Mouse (Mus musculus) spleen, postnatal 4 days (tissue): ENCODE results near the gene Clpp.

Experiments
- DNase-seq, 2 experiments: peaks; one replicate each; pipeline ENCODE4 v3.0.0; 2022; ENCODE audit warnings: low spot score in 2 of 2

Gene Clpp

GRCm38 (mm10) chr17:57030931-57031660 lies 41.0 kb downstream of the Clpp start, which contains the start of gene Khsrp:
TSS of gene Khsrp (minus strand) at chr17:57031522.
- peak; percentile 43 to 82 for DNase-seq

GRCm38 (mm10) chr17:57031661-57032420 lies 41.7 kb downstream of the Clpp start:
- peak; percentile 97 to 99 for DNase-seq

DNA sequence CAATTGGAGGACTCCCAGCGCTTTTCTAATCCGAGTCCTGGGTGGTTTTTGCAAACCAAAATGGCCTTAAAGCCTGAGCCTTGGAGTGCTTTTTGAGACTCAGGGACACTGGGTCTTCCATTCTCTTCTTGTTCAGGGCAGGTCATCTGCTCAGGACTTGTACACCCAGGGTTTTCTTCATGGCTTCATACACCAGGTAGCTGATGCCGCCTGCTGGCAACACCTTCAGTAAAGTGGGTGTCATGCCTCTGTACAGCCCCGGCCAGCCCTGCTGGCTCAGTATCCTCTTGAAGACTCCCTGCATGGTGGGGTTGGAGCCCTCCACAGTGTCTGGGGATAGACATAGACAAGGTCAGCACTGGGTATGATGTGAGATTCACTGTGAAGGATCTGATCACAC lies 42.7 kb downstream of the Clpp start:
- no peak for DNase-seq

GRCm38 (mm10) chr17:57038978-57039377 lies 48.9 kb downstream of the Clpp start:
- DNase-seq, result no peak

DNA sequence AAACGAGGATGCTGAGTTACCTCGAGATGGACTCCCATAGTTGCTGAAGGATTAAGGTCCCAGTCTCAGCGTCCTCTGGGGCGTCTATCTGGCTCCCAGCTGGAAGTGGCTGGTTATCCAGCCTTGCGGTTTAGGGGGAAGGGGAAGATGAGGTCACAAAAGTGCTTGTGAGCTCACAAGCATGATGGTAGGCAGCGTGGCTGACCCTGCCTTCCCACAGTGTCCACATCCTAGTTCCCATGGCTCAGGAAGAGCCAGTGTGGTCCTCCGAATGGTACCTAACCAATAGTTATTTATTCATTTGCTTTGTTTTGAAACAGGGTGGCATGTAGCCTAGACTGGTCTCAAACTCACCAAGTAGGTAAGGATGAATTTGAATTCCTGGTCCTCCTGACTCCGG lies 51.4 kb downstream of the Clpp start, which contains the start of gene Slc25a41:
TSS of gene Slc25a41 (minus strand) at position 101 of the 400 bp plus-strand sequence.
- no peak for DNase-seq
